8 mouse cellular contexts compared by ENCODE assay signal in genomic region chr6:134897443-134898094, GRCm38 (mm10). TPM values are rescaled to one million over a fixed set of nuclear protein-coding genes. Genes with fewer than 3 reads are reported as not detected.
DNase-seq lines count a peak whose midpoint lies in the region; ATAC-seq and TF ChIP-seq lines count a peak whose summit lies in the region.

No protein-coding gene starts in this region.

- peak overlapping the region; percentile 100 for H3K27ac ChIP-seq in forebrain, embryonic 13.5 days
- H3K27ac ChIP-seq in liver, embryonic 16.5 days (ENCODE audit: low read length): peak overlapping the region; percentile 100
- H3K27ac ChIP-seq in neural tube, embryonic 12.5 days: peak overlapping the region; percentile 99
- H3K27ac ChIP-seq in stomach, postnatal 0 days (replicated peaks): peak overlapping the region; percentile 98

- H3K9ac ChIP-seq in forebrain, embryonic 13.5 days: peak overlapping the region; percentile 92
- peak overlapping the region; percentile 95 for H3K9ac ChIP-seq in liver, embryonic 16.5 days (ENCODE audit: low read depth, low read length)
- peak overlapping the region; percentile 82 for H3K9ac ChIP-seq in neural tube, embryonic 12.5 days
- H3K9ac ChIP-seq in stomach, postnatal 0 days (ENCODE audit: low read length): peak overlapping the region; percentile 75

- H3K4me1 ChIP-seq in forebrain, embryonic 13.5 days: peaks cover 26% of the 10 kb centered on the region
- peaks cover 10% of the 10 kb centered on the region for H3K4me1 ChIP-seq in liver, embryonic 16.5 days (ENCODE audit: control insufficient read depth, low read depth, low read length)
- peaks cover 8% of the 10 kb centered on the region; the same call in 1 of the 2 replicates for H3K4me1 ChIP-seq in neural tube, embryonic 12.5 days
- no peaks in the 10 kb centered on the region for H3K4me1 ChIP-seq in stomach, postnatal 0 days (replicated peaks; ENCODE audit: control insufficient read depth, insufficient read depth)

- WGBS in forebrain, embryonic 13.5 days: under 1% methylated on average over 38 of the region's 38 CpGs
- under 1% methylated on average over 38 of the region's 38 CpGs for WGBS in large intestine, adult 2 months
- WGBS in liver, embryonic 16.5 days (ENCODE audit: insufficient replicate concordance): under 1% methylated on average over 38 of the region's 38 CpGs
- under 1% methylated on average over 38 of the region's 38 CpGs for whole genome bisulfite sequencing in neural tube, embryonic 12.5 days
- WGBS in stomach, postnatal 0 days: under 1% methylated on average over 38 of the region's 38 CpGs

- H3K4me2 ChIP-seq in forebrain, embryonic 13.5 days: peak overlapping the region; percentile 75
- peak overlapping the region; percentile 93 for H3K4me2 ChIP-seq in liver, embryonic 16.5 days (ENCODE audit: low read depth, low read length)
- H3K4me2 ChIP-seq in neural tube, embryonic 12.5 days (replicated peaks): peak overlapping the region; percentile 75
- H3K4me2 ChIP-seq in stomach, postnatal 0 days (replicated peaks; ENCODE audit: low read depth): peak overlapping the region; percentile 62

- ATAC-seq in cerebellum, adult (ENCODE audit: insufficient number of reproducible peaks, low FRiP score, low TSS enrichment): peak; percentile 89
- ATAC-seq in forebrain, embryonic 13.5 days: peak; percentile 92
- peak; percentile 92 for ATAC-seq in liver, embryonic 16.5 days (ENCODE audit: low read depth)
- ATAC-seq in neural tube, embryonic 12.5 days (ENCODE audit: low FRiP score, low read depth): peak; percentile 93
- ATAC-seq in stomach, postnatal 0 days (ENCODE audit: low FRiP score, low TSS enrichment): peak; percentile 90

- H3K27me3 ChIP-seq in forebrain, embryonic 13.5 days: no peaks in the 10 kb centered on the region
- no peaks in the 10 kb centered on the region for H3K27me3 ChIP-seq in liver, embryonic 16.5 days (ENCODE audit: control insufficient read depth, insufficient read depth, low read depth, low read length)
- no peaks in the 10 kb centered on the region for H3K27me3 ChIP-seq in neural tube, embryonic 12.5 days (replicated peaks)
- no peaks in the 10 kb centered on the region for H3K27me3 ChIP-seq in stomach, postnatal 0 days (ENCODE audit: control insufficient read depth, insufficient read depth, low read length)

- peak; percentile 98 for DNase-seq in ES-CJ7 (ENCODE audit: low read depth, low spot score)
- DNase-seq in heart, postnatal 10 days: peak; percentile 97 to 99
- DNase-seq in large intestine, adult 2 months (ENCODE audit: low read depth, low spot score): peak; percentile 73
- DNase-seq in stomach, postnatal 0 days (ENCODE audit: low spot score): peak; percentile 98

- intact Hi-C loops in heart, postnatal 10 days (cut with DNase I): loop anchor here (1.0 to 2.0 kb wide), 2 partner anchors 23 to 49 kb away; partner anchors contain the start of gene Cdkn1b

- no peaks in the 10 kb centered on the region for H3K9me3 ChIP-seq in forebrain, embryonic 13.5 days (replicated peaks)
- no peaks in the 10 kb centered on the region for H3K9me3 ChIP-seq in liver, embryonic 16.5 days (replicated peaks; ENCODE audit: control insufficient read depth, low read length)
- no peaks in the 10 kb centered on the region for H3K9me3 ChIP-seq in neural tube, embryonic 12.5 days
- H3K9me3 ChIP-seq in stomach, postnatal 0 days (ENCODE audit: control insufficient read depth, low read length): no peaks in the 10 kb centered on the region

- TF ChIP-seq CTCF in stomach, postnatal 0 days (IDR thresholded peaks at IDR 0.05; ENCODE audit: low read depth): no peak

- no peaks in the 10 kb centered on the region for H3K36me3 ChIP-seq in forebrain, embryonic 13.5 days (ENCODE audit: poor library complexity, severe bottlenecking)
- H3K36me3 ChIP-seq in liver, embryonic 16.5 days (ENCODE audit: control insufficient read depth, insufficient read depth): no peaks in the 10 kb centered on the region
- no peaks in the 10 kb centered on the region for H3K36me3 ChIP-seq in neural tube, embryonic 12.5 days
- H3K36me3 ChIP-seq in stomach, postnatal 0 days (ENCODE audit: control insufficient read depth, insufficient read depth, low read length): no peaks in the 10 kb centered on the region

- H3K4me3 ChIP-seq in forebrain, embryonic 13.5 days: peak overlapping the region; percentile 64
- peak overlapping the region; percentile 89 for H3K4me3 ChIP-seq in liver, embryonic 16.5 days (ENCODE audit: low read depth, low read length)
- H3K4me3 ChIP-seq in neural tube, embryonic 12.5 days: peak overlapping the region; percentile 48
- H3K4me3 ChIP-seq in stomach, postnatal 0 days (ENCODE audit: low read depth, low read length): peak overlapping the region; percentile 43

- peak; percentile 90 for TF ChIP-seq EP300 in stomach, postnatal 0 days (optimal IDR thresholded peaks at IDR 0.05)

RNA-seq across cellular contexts. Expression of gene Gpr19, which starts 0.8 kb away (rescaled TPM):
- 45.5 and 46.4 TPM in 2 replicates for polyA plus RNA-seq in forebrain, embryonic 13.5 days (2015; fragmentation: Nextera tagmentation; extraction: Ambion mirVana)
- 1 to 10 TPM; 4.3 to 4.8 TPM for total RNA-seq in heart, postnatal 10 days (2021)
- 5.9 and 6.1 TPM in 2 replicates for polyA plus RNA-seq in large intestine, adult 2 months (2012; rRNA removed)
- polyA plus RNA-seq in liver, embryonic 16.5 days (2015; fragmentation: Nextera tagmentation; extraction: Ambion mirVana): 5.7 and 6.4 TPM in 2 replicates
- 33.2 and 35.7 TPM in 2 replicates for polyA plus RNA-seq in neural tube, embryonic 12.5 days (2016; fragmentation: Nextera tagmentation; extraction: Ambion mirVana)
- polyA plus RNA-seq in stomach, postnatal 0 days (2015; fragmentation: Nextera tagmentation; extraction: Ambion mirVana): 6.6 and 6.9 TPM in 2 replicates

RNA-seq across cellular contexts. Expression of gene Cdkn1b, which starts 22.6 kb away (rescaled TPM):
- polyA plus RNA-seq in forebrain, embryonic 13.5 days (2015; fragmentation: Nextera tagmentation; extraction: Ambion mirVana): 48.8 and 58.5 TPM in 2 replicates
- 10 to 100 TPM; 45.1 to 53.5 TPM for total RNA-seq in heart, postnatal 10 days (2021)
- 10.5 and 15.7 TPM in 2 replicates for polyA plus RNA-seq in large intestine, adult 2 months (2012; rRNA removed)
- polyA plus RNA-seq in liver, embryonic 16.5 days (2015; fragmentation: Nextera tagmentation; extraction: Ambion mirVana): 11.7 and 17.4 TPM in 2 replicates
- 21.0 and 24.8 TPM in 2 replicates for polyA plus RNA-seq in neural tube, embryonic 12.5 days (2016; fragmentation: Nextera tagmentation; extraction: Ambion mirVana)
- 11.7 and 14.4 TPM in 2 replicates for polyA plus RNA-seq in stomach, postnatal 0 days (2015; fragmentation: Nextera tagmentation; extraction: Ambion mirVana)

Comparison
In these comparisons a context has a peak if more than half of its experiments do, and no peak if none do; other contexts are left out.
1. Peak in every context shown above with its lines: DNase-seq, ATAC-seq, H3K4me3 ChIP-seq and H3K27ac ChIP-seq.